ENCODE assay signal across 7 mouse cellular contexts in the genomic region with DNA sequence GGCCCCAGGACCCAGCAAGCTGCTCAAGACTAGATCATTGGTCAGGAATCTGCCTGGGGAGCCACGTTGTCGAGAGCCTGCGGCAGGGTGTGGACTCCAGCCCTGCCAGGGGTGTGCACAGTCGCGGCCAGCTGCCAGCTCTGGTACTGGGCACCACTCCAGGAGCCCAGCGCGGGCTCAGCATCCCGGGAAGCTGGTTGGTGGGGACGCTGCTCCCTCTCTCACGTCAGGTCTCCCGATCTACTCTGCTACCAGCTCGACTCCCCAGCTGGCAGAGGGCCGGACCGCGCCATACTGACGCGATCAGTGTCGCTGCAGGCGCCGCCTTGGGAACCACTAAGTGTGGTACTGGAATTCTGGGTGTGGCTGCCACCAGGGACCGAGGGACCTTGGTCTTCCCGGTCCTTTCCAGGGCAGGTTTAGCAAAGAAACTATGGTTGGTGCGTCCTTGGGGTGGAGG. TPM values are rescaled to one million over a fixed set of nuclear protein-coding genes. Genes with fewer than 3 reads are reported as not detected.
DNase-seq lines count a peak whose midpoint lies in the region; ATAC-seq and TF ChIP-seq lines count a peak whose summit lies in the region.

No protein-coding gene starts in this region.

- peak; percentile 90 for ATAC-seq in forebrain, embryonic 12.5 days (ENCODE audit: low FRiP score)
- peak; percentile 89 for ATAC-seq in heart, embryonic 15.5 days (replicated peaks; ENCODE audit: insufficient number of reproducible peaks, insufficient read depth, low FRiP score, low read depth)
- ATAC-seq in neural tube, embryonic 12.5 days (ENCODE audit: low FRiP score, low read depth): peak; percentile 85

- H3K79me2 ChIP-seq in liver, adult 2 months (ENCODE audit: control insufficient read depth, insufficient read depth, low read length): no peaks in the 10 kb centered on the region

- H3K36me3 ChIP-seq in forebrain, embryonic 12.5 days (replicated peaks): no peaks in the 10 kb centered on the region
- H3K36me3 ChIP-seq in heart, embryonic 15.5 days: no peaks in the 10 kb centered on the region
- no peaks in the 10 kb centered on the region for H3K36me3 ChIP-seq in liver, adult 2 months (ENCODE audit: control insufficient read depth, insufficient read depth, low read length)
- H3K36me3 ChIP-seq in neural tube, embryonic 12.5 days: no peaks in the 10 kb centered on the region

- 2% methylated on average over 23 of the region's 23 CpGs for WGBS in forebrain, embryonic 12.5 days
- 2% methylated on average over 23 of the region's 23 CpGs for WGBS in heart, embryonic 15.5 days
- WGBS in liver, adult 2 months: 7% methylated on average over 23 of the region's 23 CpGs
- WGBS in neural tube, embryonic 12.5 days: 4% methylated on average over 23 of the region's 23 CpGs

- H3K9ac ChIP-seq in forebrain, embryonic 12.5 days: peak overlapping the region; percentile 38
- peak overlapping the region; percentile 46 for H3K9ac ChIP-seq in heart, embryonic 15.5 days
- H3K9ac ChIP-seq in liver, adult 2 months (ENCODE audit: low read depth, low read length): no peak overlapping the region
- H3K9ac ChIP-seq in neural tube, embryonic 12.5 days: 0 out of 2 replicates have a peak overlapping the region, but pooled peaks have one; percentile 17

- H3K4me1 ChIP-seq in forebrain, embryonic 12.5 days: peaks cover 12% of the 10 kb centered on the region
- peaks cover 29% of the 10 kb centered on the region for H3K4me1 ChIP-seq in heart, embryonic 15.5 days (replicated peaks)
- no peaks in the 10 kb centered on the region for H3K4me1 ChIP-seq in liver, adult 2 months (ENCODE audit: control insufficient read depth, insufficient read depth, low read length)
- H3K4me1 ChIP-seq in neural tube, embryonic 12.5 days: peaks cover 9% of the 10 kb centered on the region

- peaks cover 9% of the 10 kb centered on the region for H3K27me3 ChIP-seq in forebrain, embryonic 12.5 days
- no peaks in the 10 kb centered on the region for H3K27me3 ChIP-seq in heart, embryonic 15.5 days
- H3K27me3 ChIP-seq in liver, adult 2 months (ENCODE audit: control insufficient read depth, insufficient read depth, low read length): peaks cover under 1% of the 10 kb centered on the region; the same call in 1 of the 2 replicates
- H3K27me3 ChIP-seq in neural tube, embryonic 12.5 days (replicated peaks): 0 out of 2 replicates have a peak, but pooled peaks cover 2% of the 10 kb centered on the region

- peak overlapping the region; percentile 56 for H3K4me2 ChIP-seq in forebrain, embryonic 12.5 days
- peak overlapping the region; percentile 83 for H3K4me2 ChIP-seq in heart, embryonic 15.5 days
- H3K4me2 ChIP-seq in neural tube, embryonic 12.5 days (replicated peaks): peak overlapping the region; percentile 60

- no peaks in the 10 kb centered on the region for H3K9me3 ChIP-seq in forebrain, embryonic 12.5 days
- no peaks in the 10 kb centered on the region for H3K9me3 ChIP-seq in heart, embryonic 15.5 days (replicated peaks)
- no peaks in the 10 kb centered on the region for H3K9me3 ChIP-seq in neural tube, embryonic 12.5 days

- TF ChIP-seq POLR2A in liver, adult 2 months (IDR thresholded peaks at IDR 0.05; ENCODE audit: extremely low read depth, insufficient read depth, low read length): no peak

- H3K27ac ChIP-seq in forebrain, embryonic 12.5 days: peak overlapping the region; percentile 31; the same call in 1 of the 2 replicates
- H3K27ac ChIP-seq in heart, embryonic 15.5 days: peak overlapping the region; percentile 89
- no peak overlapping the region for H3K27ac ChIP-seq in liver, adult 2 months (replicated peaks; ENCODE audit: insufficient read depth, low read depth, low read length)
- H3K27ac ChIP-seq in neural tube, embryonic 12.5 days: no peak overlapping the region

- peak; percentile 90 for DNase-seq in brain, adult 2 months (ENCODE audit: low read depth, low spot score)
- peak; percentile 85 to 90 for DNase-seq in kidney, postnatal 25 days
- DNase-seq in liver, adult 2 months (ENCODE audit: extremely low read depth, low read depth, low spot score): peak; percentile 14
- peak; percentile 49 for DNase-seq in urinary bladder, postnatal 10 days (ENCODE audit: low spot score)

- no peak for TF ChIP-seq CTCF in liver, adult 2 months (IDR thresholded peaks at IDR 0.05; ENCODE audit: low read depth, low read length)

- peak overlapping the region; percentile 28 for H3K4me3 ChIP-seq in forebrain, embryonic 12.5 days (replicated peaks)
- peak overlapping the region; percentile 45 for H3K4me3 ChIP-seq in heart, embryonic 15.5 days
- H3K4me3 ChIP-seq in liver, adult 2 months (ENCODE audit: insufficient read depth, low read depth, low read length): no peak overlapping the region
- peak overlapping the region; percentile 26; the same call in 1 of the 2 replicates for H3K4me3 ChIP-seq in neural tube, embryonic 12.5 days

RNA-seq across cellular contexts. Expression of a gene that starts 11.7 kb away (rescaled TPM):
- polyA plus RNA-seq in forebrain, embryonic 12.5 days (2016; fragmentation: Nextera tagmentation; extraction: Ambion mirVana): 0.40 and 0.49 TPM in 2 replicates
- 0.31 and 0.65 TPM in 2 replicates for polyA plus RNA-seq in heart, embryonic 15.5 days (2015; fragmentation: Nextera tagmentation; extraction: Ambion mirVana)
- total RNA-seq in liver, adult 2 months (2014; rRNA removed): not detected in 2 replicates
- polyA plus RNA-seq in liver, adult 2 months (2012; rRNA removed): 0.06 and 0.22 TPM in 2 replicates
- polyA plus RNA-seq in neural tube, embryonic 12.5 days (2016; fragmentation: Nextera tagmentation; extraction: Ambion mirVana): 0.56 and 0.73 TPM in 2 replicates

RNA-seq across cellular contexts. Expression of a gene that starts 35.5 kb away (rescaled TPM):
- polyA plus RNA-seq in forebrain, embryonic 12.5 days (2016; fragmentation: Nextera tagmentation; extraction: Ambion mirVana): 1,825 and 1,829 TPM in 2 replicates
- polyA plus RNA-seq in heart, embryonic 15.5 days (2015; fragmentation: Nextera tagmentation; extraction: Ambion mirVana): 1,637 and 1,814 TPM in 2 replicates
- total RNA-seq in liver, adult 2 months (2014; rRNA removed): 23.4 and 33.4 TPM in 2 replicates
- 18.5 and 22.7 TPM in 2 replicates for polyA plus RNA-seq in liver, adult 2 months (2012; rRNA removed)
- polyA plus RNA-seq in neural tube, embryonic 12.5 days (2016; fragmentation: Nextera tagmentation; extraction: Ambion mirVana): 1,532 and 1,641 TPM in 2 replicates

RNA-seq across cellular contexts. Expression of a gene that starts 58.8 kb away (rescaled TPM):
- 13.0 and 18.1 TPM in 2 replicates for polyA plus RNA-seq in forebrain, embryonic 12.5 days (2016; fragmentation: Nextera tagmentation; extraction: Ambion mirVana)
- polyA plus RNA-seq in heart, embryonic 15.5 days (2015; fragmentation: Nextera tagmentation; extraction: Ambion mirVana): 10.5 and 10.6 TPM in 2 replicates
- total RNA-seq in liver, adult 2 months (2014; rRNA removed): 1.6 and 2.5 TPM in 2 replicates
- polyA plus RNA-seq in liver, adult 2 months (2012; rRNA removed): 1.2 and 1.7 TPM in 2 replicates
- polyA plus RNA-seq in neural tube, embryonic 12.5 days (2016; fragmentation: Nextera tagmentation; extraction: Ambion mirVana): 16.5 and 17.7 TPM in 2 replicates

RNA-seq across cellular contexts. Expression of a gene that starts 59.0 kb away (rescaled TPM):
- polyA plus RNA-seq in forebrain, embryonic 12.5 days (2016; fragmentation: Nextera tagmentation; extraction: Ambion mirVana): 20.9 and 22.7 TPM in 2 replicates
- 7.7 and 9.1 TPM in 2 replicates for polyA plus RNA-seq in heart, embryonic 15.5 days (2015; fragmentation: Nextera tagmentation; extraction: Ambion mirVana)
- total RNA-seq in liver, adult 2 months (2014; rRNA removed): 5.8 and 9.3 TPM in 2 replicates
- 0.40 and 0.42 TPM in 2 replicates for polyA plus RNA-seq in liver, adult 2 months (2012; rRNA removed)
- 20.8 and 21.6 TPM in 2 replicates for polyA plus RNA-seq in neural tube, embryonic 12.5 days (2016; fragmentation: Nextera tagmentation; extraction: Ambion mirVana)

Comparison
In these comparisons a context has a peak if more than half of its experiments do, and no peak if none do; other contexts are left out.
1. DNase-seq: peak in every context shown above with its lines; median percentile 90 in brain, adult 2 months; 88 in kidney, postnatal 25 days; 49 in urinary bladder, postnatal 10 days; 14 in liver, adult 2 months.
2. H3K27ac ChIP-seq: peak in forebrain, embryonic 12.5 days (single experiment) and heart, embryonic 15.5 days (single experiment); none in liver, adult 2 months (single experiment) and neural tube, embryonic 12.5 days (single experiment).
3. RNA of a gene that starts 35.5 kb away (polyA plus RNA-seq): 1,825 to 1,829 TPM in forebrain, embryonic 12.5 days, 1,637 to 1,814 TPM in heart, embryonic 15.5 days and 1,532 to 1,641 TPM in neural tube, embryonic 12.5 days; 18.5 to 22.7 TPM in liver, adult 2 months; every median in the first group is over 10 times any median in the second.
4. Peak in every context shown above with its lines, with median percentiles within 50 percentile points of each other: ATAC-seq and H3K4me2 ChIP-seq.